Mouse (Mus musculus): ENCODE results near the gene Ppm1k.

- TF ChIP-seq CTCF (conservative IDR thresholded peaks at IDR 0.05; ENCODE audit: low read length): no peak
- TF ChIP-seq NANOG (IDR thresholded peaks at IDR 0.05; ENCODE audit: borderline replicate concordance, low read length): no peak
Measured at GRCm38 (mm10) chr6:57511899-57512298, 23.4 kb downstream of the Ppm1k start.
